Mouse (Mus musculus) pancreas, adult 10 weeks (tissue): ENCODE data around the gene Btbd35f15. TPM values are rescaled to one million over a fixed set of nuclear protein-coding genes. Genes with fewer than 3 reads are reported as not detected.

Source experiments
- polyA plus RNA-seq: library from polyadenylated mRNA; stranded (reverse); fragments of 350-450 nt; fragmentation: Illumina TruSeq; extraction: RNeasy Lipid Tissue Mini Kit (QIAGEN cat#74804); gene quantifications from one replicate; pipeline ENCODE4 v1.2.3, GENCODE M21; 2015; ENCODE audit warnings: low read depth, low replicate concordance; ENCODE audit not compliant: insufficient read depth

The Btbd35f15 gene
- polyA plus RNA-seq, result not detected

GRCm38 (mm10) chrX:33577214-33577613, at the start of gene Btbd35f15:
Btbd35f15 (minus strand) TSS chrX:33577314.

Other genes with a start within 250 kb of the Btbd35f15 start
- not detected for gene Btbd35f13, start 79.9 kb upstream of the Btbd35f15 start, polyA plus RNA-seq
- gene Btbd35f14, start 125.0 kb upstream of the Btbd35f15 start, polyA plus RNA-seq, result not detected